Mouse (Mus musculus) forebrain, embryonic 15.5 days (tissue): ENCODE data around the gene Rarres2. TPM values are rescaled to one million over a fixed set of nuclear protein-coding genes. Genes with fewer than 3 reads are reported as not detected.
"Not testable (repeated sequence)": the region's sequence is repeated elsewhere in the genome, so short reads cannot be mapped to it uniquely, and the experiment has no call there.

Experiments
- ATAC-seq: fragments of 200-750 bp; cut with Nextera tagmentation; replicated peaks from 2 replicates; pipeline ENCODE4 v1.8.0; 2017; ENCODE audit warnings: mild to moderate bottlenecking, moderate TSS enrichment, moderate library complexity
- H3K27ac ChIP-seq: fragments of 300-500 bp; sonication (generic); replicated peaks from 2 replicates; pipeline ENCODE4 v1.5.1; 2015; ENCODE audit warnings: mild to moderate bottlenecking, inconsistent platforms
- H3K27me3 ChIP-seq: fragments of 300-500 bp; sonication (generic); 2 replicates; pipeline ENCODE4 v1.6.1; 2015; ENCODE audit warnings: inconsistent platforms
- H3K36me3 ChIP-seq: fragments of 300-500 bp; sonication (generic); 2 replicates; pipeline ENCODE4 v1.6.1; 2015; ENCODE audit warnings: mild to moderate bottlenecking, inconsistent platforms
- H3K4me1 ChIP-seq: fragments of 300-500 bp; sonication (generic); 2 replicates; pipeline ENCODE4 v1.6.1; 2015; ENCODE audit warnings: inconsistent platforms
- H3K4me2 ChIP-seq: fragments of 300-500 bp; sonication (generic); replicated peaks from 2 replicates; pipeline ENCODE4 v1.6.1; 2015; ENCODE audit warnings: mild to moderate bottlenecking, inconsistent platforms
- H3K4me3 ChIP-seq: fragments of 300-500 bp; sonication (generic); 2 replicates; pipeline ENCODE4 v1.5.1; 2015; ENCODE audit warnings: mild to moderate bottlenecking, inconsistent platforms
- H3K9ac ChIP-seq: fragments of 300-500 bp; sonication (generic); replicated peaks from 2 replicates; pipeline ENCODE4 v1.6.1; 2015; ENCODE audit warnings: mild to moderate bottlenecking, inconsistent platforms
- H3K9me3 ChIP-seq: fragments of 300-500 bp; sonication (generic); 2 replicates; pipeline ENCODE4 v1.6.1; 2016; ENCODE audit warnings: inconsistent platforms
- WGBS: fragments of 180-500 bp; shearing (Covaris S2); methylation state at CpG from one replicate; pipeline ENCODE4 v1.1.7; 2015; ENCODE audit warnings: mixed read lengths; 5-methylcytosine and 5-hydroxymethylcytosine counted together
- polyA plus RNA-seq: library from polyadenylated mRNA; unstranded; fragments of >200 nt; fragmentation: Nextera tagmentation; extraction: Ambion mirVana; gene quantifications from 2 replicates; pipeline ENCODE4 v1.2.1, GENCODE M21; 2015

Rarres2 gene
- polyA plus RNA-seq, 1 experiment from 2014 or later, result 3.0 TPM

DNA sequence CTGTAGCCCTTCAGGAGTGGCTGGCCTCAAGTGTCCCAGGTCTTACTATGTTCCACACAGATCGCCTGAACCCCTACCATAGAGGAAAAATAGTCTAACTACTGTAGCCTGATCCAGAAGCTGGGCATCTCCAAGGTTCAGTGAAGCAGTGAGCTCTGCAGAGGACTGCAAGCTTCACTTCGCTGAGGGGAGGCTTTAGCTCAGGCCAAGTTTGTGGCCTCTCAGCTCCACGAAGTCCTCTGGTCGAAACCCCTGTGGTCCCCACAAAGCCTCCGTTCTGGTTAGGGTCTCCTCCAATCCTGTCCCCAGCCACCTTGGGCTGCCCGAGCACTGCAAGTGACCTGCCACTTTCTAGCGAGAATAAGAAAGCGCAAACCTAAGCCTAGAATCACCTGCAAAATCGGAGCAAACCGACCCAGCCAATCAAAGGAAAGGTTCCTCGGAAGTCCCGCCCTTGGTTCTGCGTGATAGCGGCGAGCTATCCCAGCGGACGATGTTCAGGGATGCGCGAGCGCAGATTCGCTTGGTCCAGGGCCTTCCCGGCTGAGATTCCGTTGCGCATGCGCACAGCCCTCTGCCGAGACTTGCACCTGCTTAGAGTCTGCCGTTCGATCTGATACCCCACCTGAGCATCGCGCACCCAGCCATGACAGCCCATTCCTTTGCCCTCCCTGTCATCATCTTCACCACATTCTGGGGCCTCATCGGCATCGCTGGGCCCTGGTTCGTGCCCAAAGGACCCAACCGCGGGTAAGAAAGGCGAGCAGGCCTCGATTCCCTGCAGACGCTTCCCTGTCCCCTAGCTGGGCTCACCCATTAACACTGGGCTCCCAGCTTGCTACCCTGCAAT is 35.3 kb downstream of the Rarres2 start, which contains the start of gene Atp6v0e2:
Atp6v0e2 (plus strand) TSS at position 511 of the 850 bp plus-strand sequence.
- Histone ChIP-seq H3K27ac (peak within 1 kb of the TSS; percentile 83), H3K36me3 (peaks cover 17% of the 10 kb centered on the region), H3K4me2 (peak within 1 kb of the TSS; percentile 88), H3K27me3 (no peaks in the 10 kb centered on the region), H3K4me3 (peak within 1 kb of the TSS; percentile 81), H3K9ac (peak within 1 kb of the TSS; percentile 97), H3K9me3 (no peaks in the 10 kb centered on the region), H3K4me1 (peaks cover 26% of the 10 kb centered on the region)
- WGBS, result 2% methylated on average over 38 of the region's 38 CpGs
- peak; percentile 97 for ATAC-seq

DNA sequence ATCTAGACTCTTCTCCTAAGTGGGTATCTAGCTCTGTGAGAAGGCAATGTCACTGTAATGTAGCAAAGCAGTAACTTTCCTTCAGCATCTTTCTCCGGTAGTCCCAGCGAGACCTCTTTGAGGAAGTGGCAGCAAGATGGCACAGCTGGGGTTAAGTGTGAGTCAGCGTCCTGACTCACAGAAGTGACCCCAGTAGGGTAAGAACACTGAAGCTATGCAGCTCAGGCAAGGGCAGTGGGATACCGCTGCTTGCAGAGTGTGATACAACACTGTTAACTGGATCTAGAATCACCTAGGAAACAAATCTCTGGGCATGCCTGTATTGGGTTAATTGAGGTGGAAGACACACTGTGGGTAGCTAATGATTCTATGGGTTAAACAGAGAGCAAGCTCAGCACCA is 36.5 kb downstream of the Rarres2 start:
- Histone ChIP-seq H3K27me3 (no peaks in the 10 kb centered on the region), H3K27ac (no peak overlapping the region), H3K4me1 (peaks cover 26% of the 10 kb centered on the region), H3K4me2 (no peak overlapping the region), H3K36me3 (peaks cover 14% of the 10 kb centered on the region), H3K9ac (no peak overlapping the region), H3K4me3 (no peak overlapping the region), H3K9me3 (no peaks in the 10 kb centered on the region)
- no peak for ATAC-seq
- WGBS, result 79% methylated on average over 4 of the region's 4 CpGs

DNA sequence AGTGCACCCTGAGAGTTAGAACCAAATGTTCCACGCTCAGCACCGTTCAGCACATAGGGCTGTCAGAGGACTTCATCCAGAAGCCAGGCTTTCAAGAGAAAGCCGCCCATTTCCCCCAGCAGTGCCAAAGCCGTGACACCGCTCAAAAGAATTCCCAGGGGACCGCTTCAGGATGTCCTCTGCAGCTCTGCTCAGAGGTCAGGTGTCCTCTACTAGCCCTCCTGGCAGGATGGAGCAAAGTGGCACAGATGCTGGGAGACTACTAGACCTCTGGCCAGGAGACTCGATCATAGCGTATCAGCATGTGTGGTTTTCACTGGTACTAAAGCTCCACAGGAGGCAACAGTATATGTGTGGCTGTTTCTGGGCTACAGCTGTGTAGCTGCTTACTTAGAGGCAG is 37.7 kb downstream of the Rarres2 start:
- Histone ChIP-seq H3K9ac (no peak overlapping the region), H3K4me2 (no peak overlapping the region), H3K4me3 (no peak overlapping the region), H3K9me3 (no peaks in the 10 kb centered on the region), H3K36me3 (peaks cover 3% of the 10 kb centered on the region), H3K27ac (no peak overlapping the region), H3K4me1 (peaks cover 25% of the 10 kb centered on the region), H3K27me3 (no peaks in the 10 kb centered on the region)
- ATAC-seq, result no peak
- WGBS, result 86% methylated on average over 8 of the region's 8 CpGs

DNA sequence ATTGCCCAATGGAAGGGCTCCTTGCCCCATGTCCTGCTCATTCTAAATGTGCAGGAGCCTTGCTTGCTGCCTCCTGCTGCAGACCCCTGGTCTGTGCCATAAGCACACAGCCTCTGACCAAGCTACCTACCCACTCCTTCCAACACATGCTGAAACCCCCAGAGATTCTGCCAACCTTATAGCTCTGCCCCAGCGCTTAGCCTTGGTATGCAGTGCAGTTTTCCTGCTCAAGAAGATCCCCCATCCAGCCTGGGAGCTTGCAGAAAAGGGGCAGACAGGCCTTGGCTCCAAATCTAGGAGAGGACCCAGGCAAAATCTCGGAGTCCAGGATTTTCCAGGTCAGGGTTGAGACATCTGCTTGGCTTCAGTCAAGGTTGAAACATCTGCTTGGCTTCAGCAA is 39.1 kb downstream of the Rarres2 start:
- Histone ChIP-seq H3K9me3 (no peaks in the 10 kb centered on the region), H3K27me3 (no peaks in the 10 kb centered on the region), H3K4me3 (no peak overlapping the region), H3K36me3 (no peaks in the 10 kb centered on the region; the same call in 1 of the 2 replicates), H3K9ac (no peak overlapping the region), H3K4me1 (peaks cover 15% of the 10 kb centered on the region), H3K4me2 (no peak overlapping the region), H3K27ac (no peak overlapping the region)
- ATAC-seq, result no peak
- 83% methylated on average over 2 of the region's 2 CpGs for WGBS

DNA sequence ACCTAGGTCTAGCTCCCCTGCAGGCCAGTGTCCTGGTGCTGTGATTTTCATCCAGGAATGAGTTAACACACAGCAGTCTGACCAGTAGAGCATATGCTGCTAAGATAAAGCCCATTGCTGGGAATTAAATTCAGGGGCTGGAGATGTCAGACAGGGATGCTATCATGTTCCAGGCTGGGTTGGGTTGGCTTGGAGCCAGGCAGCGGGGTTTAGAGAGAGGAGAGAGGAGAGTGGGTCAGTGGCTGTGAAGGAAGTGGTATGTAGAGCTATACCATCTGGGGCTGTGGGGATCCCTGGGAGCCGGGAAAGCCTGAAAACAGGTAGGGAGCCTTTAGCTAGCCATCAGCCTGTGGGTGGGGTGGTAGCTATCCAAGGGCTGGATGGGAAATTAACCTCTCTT is 41.7 kb downstream of the Rarres2 start:
- 72% methylated on average over 2 of the region's 2 CpGs for WGBS
- H3K27me3 ChIP-seq, result no peaks in the 10 kb centered on the region
- H3K4me2 ChIP-seq, result no peak overlapping the region
- no peaks in the 10 kb centered on the region for H3K4me1 ChIP-seq
- no peaks in the 10 kb centered on the region for H3K9me3 ChIP-seq
- H3K9ac ChIP-seq, result no peak overlapping the region
- no peak for ATAC-seq
- H3K27ac ChIP-seq, result no peak overlapping the region
- H3K4me3 ChIP-seq, result no peak overlapping the region
- H3K36me3 ChIP-seq, result peaks cover 3% of the 10 kb centered on the region; the same call in 1 of the 2 replicates

DNA sequence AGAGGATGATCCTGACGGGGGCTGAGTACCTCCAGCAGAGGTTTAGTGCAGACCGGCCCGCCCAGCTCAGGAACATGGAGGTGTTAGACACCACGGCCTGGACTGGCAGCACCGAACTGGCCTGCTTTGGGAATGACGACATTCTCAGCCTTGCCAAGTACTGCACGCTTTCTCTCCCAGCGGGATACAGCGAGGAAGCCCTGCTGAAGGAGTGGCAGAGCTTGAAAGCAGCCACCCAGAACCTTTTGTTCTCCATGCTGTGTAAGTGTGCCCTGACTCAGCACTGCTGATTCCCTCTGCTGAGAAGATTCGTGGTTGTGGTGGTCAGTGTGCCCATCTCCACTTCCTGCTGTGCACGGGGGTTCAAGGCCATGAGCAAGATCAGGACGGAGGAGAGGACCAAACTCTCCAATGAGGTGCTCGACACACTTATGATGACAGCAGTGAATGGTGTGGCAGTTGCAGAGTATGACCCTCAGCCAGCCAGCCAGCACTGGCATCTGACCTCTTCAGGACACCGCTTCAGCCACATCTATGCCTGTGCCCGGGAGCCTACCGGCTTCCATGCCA is 42.6 kb downstream of the Rarres2 start:
- no peak for ATAC-seq

DNA sequence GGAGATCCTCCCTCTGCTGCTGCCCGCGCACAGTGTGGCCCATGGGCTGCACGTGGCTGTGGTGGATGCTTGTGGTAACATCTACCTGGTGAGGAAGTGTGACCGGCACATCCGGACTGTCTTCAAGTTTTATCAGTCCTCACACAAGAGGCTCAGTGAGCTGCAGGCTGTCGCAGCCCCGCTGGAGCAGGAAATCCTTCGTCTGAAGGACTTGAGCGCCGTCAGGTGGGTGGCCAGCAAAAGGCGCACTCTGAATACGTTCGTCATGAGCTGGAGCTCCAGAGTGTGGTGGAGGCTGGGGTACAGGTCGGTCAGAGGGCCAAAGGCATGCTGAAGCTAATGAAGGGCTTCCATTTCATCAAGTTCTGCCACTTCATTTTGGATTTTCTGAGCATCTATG is 43.3 kb downstream of the Rarres2 start:
- peaks cover 7% of the 10 kb centered on the region; the same call in 1 of the 2 replicates for H3K36me3 ChIP-seq
- no peaks in the 10 kb centered on the region for H3K4me1 ChIP-seq
- no peak overlapping the region for H3K27ac ChIP-seq
- no peak overlapping the region for H3K9ac ChIP-seq
- 78% methylated on average over 14 of the region's 14 CpGs for WGBS
- H3K4me2 ChIP-seq, result no peak overlapping the region
- no peak for ATAC-seq
- H3K9me3 ChIP-seq, result no peaks in the 10 kb centered on the region
- H3K27me3 ChIP-seq, result no peaks in the 10 kb centered on the region
- no peak overlapping the region for H3K4me3 ChIP-seq

More for the DNA sequence above, 42.6 kb downstream of the Rarres2 start:
- no peaks in the 10 kb centered on the region for H3K27me3 ChIP-seq
- H3K9me3 ChIP-seq, result no peaks in the 10 kb centered on the region
- no peak overlapping the region for H3K4me3 ChIP-seq
- no peaks in the 10 kb centered on the region for H3K4me1 ChIP-seq
- no peak overlapping the region for H3K9ac ChIP-seq
- no peak overlapping the region for H3K27ac ChIP-seq
- no peak overlapping the region for H3K4me2 ChIP-seq
- H3K36me3 ChIP-seq, result peaks cover 7% of the 10 kb centered on the region; the same call in 1 of the 2 replicates
- 83% methylated on average over 16 of the region's 16 CpGs for WGBS

DNA sequence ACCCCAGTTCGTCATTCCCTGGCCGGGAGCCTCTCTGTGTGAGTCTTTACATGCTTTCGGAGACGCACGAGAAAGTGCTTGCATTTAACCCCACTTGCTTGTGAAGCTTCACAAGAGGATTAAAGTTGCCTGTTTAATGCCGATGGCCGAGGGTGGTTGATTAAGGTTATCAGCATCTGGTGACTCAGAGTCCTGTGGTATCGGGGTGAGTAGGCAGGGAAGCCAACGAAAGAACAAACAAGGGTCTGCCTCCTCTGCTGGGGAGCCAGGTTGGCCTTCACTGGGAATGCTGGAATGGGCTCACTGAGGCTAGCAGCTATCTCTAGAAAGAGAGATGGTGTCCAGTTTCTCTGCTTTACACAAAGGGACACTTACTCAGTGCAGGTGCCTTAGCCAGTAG is 44.7 kb downstream of the Rarres2 start:
- Histone ChIP-seq H3K27ac (no peak overlapping the region), H3K4me3 (no peak overlapping the region), H3K4me2 (no peak overlapping the region), H3K9ac (no peak overlapping the region), H3K9me3 (no peaks in the 10 kb centered on the region), H3K4me1 (no peaks in the 10 kb centered on the region), H3K27me3 (no peaks in the 10 kb centered on the region), H3K36me3 (peaks cover 7% of the 10 kb centered on the region; the same call in 1 of the 2 replicates)
- no peak for ATAC-seq
- 82% methylated on average over 9 of the region's 9 CpGs for WGBS

DNA sequence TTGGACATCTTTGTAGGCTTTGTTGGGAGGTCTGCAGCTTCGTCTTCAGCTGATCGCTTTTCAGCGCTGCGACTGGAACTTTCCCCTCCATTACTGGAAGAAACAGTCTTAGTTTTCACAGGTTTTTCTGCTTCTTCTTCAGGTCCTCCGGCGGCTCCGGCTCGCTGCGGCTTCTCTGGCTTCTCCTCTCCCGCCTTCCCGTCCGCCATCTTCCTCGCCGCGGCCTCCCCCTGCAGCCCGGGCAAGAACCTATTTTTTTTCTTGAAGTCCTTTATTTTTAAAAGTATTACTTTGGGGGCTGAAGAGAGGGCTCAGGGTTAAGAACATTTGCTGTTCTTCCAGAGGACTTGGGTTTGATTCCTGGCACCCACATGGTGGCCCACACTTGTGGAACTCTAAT is 47.7 kb downstream of the Rarres2 start:
- not testable (repeated sequence) for ATAC-seq, H3K9ac ChIP-seq, H3K36me3 ChIP-seq, H3K4me3 ChIP-seq, H3K27ac ChIP-seq, H3K4me1 ChIP-seq, H3K4me2 ChIP-seq, H3K27me3 ChIP-seq, H3K9me3 ChIP-seq
- WGBS, result 97% methylated on average over 16 of the region's 16 CpGs

Other genes starting within 250 kb of the Rarres2 start
- 27.2 and 29.4 TPM in 2 replicates for gene Krba1, start 177.2 kb downstream of the Rarres2 start, polyA plus RNA-seq
- gene Zfp467, start 127.0 kb downstream of the Rarres2 start, polyA plus RNA-seq, result 30.0 and 34.2 TPM in 2 replicates
- gene Sspo, start 124.6 kb downstream of the Rarres2 start, polyA plus RNA-seq, result 0.13 and 0.70 TPM in 2 replicates
- 199 and 211 TPM in 2 replicates for gene Atp6v0e2, start 35.2 kb downstream of the Rarres2 start, polyA plus RNA-seq
- 15.4 and 18.0 TPM in 2 replicates for gene Lrrc61, start 18.0 kb downstream of the Rarres2 start, polyA plus RNA-seq
- not detected in 2 replicates for gene Gm45021, start 16.8 kb upstream of the Rarres2 start, polyA plus RNA-seq
- gene Repin1, start 21.1 kb upstream of the Rarres2 start, polyA plus RNA-seq, result 34.9 and 35.8 TPM in 2 replicates
- not detected in 2 replicates for gene Gm44965, start 21.2 kb upstream of the Rarres2 start, polyA plus RNA-seq
- gene Zfp775, start 29.3 kb upstream of the Rarres2 start, polyA plus RNA-seq, result 15.8 and 20.5 TPM in 2 replicates
- gene AI854703, start 54.0 kb upstream of the Rarres2 start, polyA plus RNA-seq, result 10.1 and 11.2 TPM in 2 replicates
- 0.33 and 0.42 TPM in 2 replicates for gene Gimap8, start 74.4 kb upstream of the Rarres2 start, polyA plus RNA-seq
- gene Gimap9, start 103.3 kb upstream of the Rarres2 start, polyA plus RNA-seq, result 1.1 and 1.8 TPM in 2 replicates
- gene Gimap4, start 111.8 kb upstream of the Rarres2 start, polyA plus RNA-seq, result 1.1 TPM in 2 replicates
- 5.7 and 5.8 TPM in 2 replicates for gene Gimap6, start 135.4 kb upstream of the Rarres2 start, polyA plus RNA-seq
- gene Gm28053, start 145.8 kb upstream of the Rarres2 start, polyA plus RNA-seq, result 1.2 TPM in 1 of 2 replicates, not detected in the other
- not detected in 2 replicates for gene Gimap7, start 145.8 kb upstream of the Rarres2 start, polyA plus RNA-seq
- 4.1 and 4.6 TPM in 2 replicates for gene Gimap1, start 166.3 kb upstream of the Rarres2 start, polyA plus RNA-seq
- 0.86 and 1.2 TPM in 2 replicates for gene Gimap5, start 173.4 kb upstream of the Rarres2 start, polyA plus RNA-seq
- not detected in 2 replicates for gene Gimap3, start 198.1 kb upstream of the Rarres2 start, polyA plus RNA-seq